Mouse (Mus musculus): ENCODE measurements at regions not wholly inside any gene's neighbourhood (a gene's known extent, or its start where the extent isn't known, plus 50 kb on each side); places are given as distances from the start of the nearest gene placed in this dataset.

DNA sequence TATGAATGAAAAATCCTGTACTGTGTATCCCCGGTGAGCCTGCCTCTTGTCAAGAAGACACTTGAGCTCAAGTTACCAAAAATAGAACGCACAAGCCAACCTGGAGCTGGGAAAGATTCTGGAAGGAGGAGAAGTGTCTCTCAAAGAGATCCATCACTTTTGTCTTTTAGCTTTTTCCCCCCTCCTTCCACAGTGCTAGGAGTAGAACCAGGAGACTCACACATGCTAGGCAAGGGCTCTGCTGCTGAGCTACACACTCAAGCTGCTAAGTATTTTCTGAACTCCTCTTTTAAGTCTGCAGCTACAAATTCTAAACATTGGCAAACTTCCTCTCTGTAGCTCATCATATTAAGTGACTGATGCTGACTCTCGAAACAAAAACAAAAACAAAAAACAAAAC is 176.2 kb upstream of the Atp5g3 start:
- WGBS, result 79% methylated on average over 3 of the region's 3 CpGs
- TF ChIP-seq CTCF (IDR thresholded peaks at IDR 0.05; ENCODE audit: control insufficient read depth, insufficient read depth, low read length) (no peak), POLR2A (IDR thresholded peaks at IDR 0.05; ENCODE audit: borderline replicate concordance, control insufficient read depth, low read depth, low read length) (no peak)
- H3K4me3 ChIP-seq (replicated peaks; ENCODE audit: control insufficient read depth, low read depth, low read length), result no peak overlapping the region
- no peak overlapping the region for H3K27ac ChIP-seq (ENCODE audit: control insufficient read depth, insufficient read depth, low read depth, low read length, poor library complexity)
- H3K4me1 ChIP-seq (ENCODE audit: control insufficient read depth, insufficient read depth, low read length), result no peaks in the 10 kb centered on the region

DNA sequence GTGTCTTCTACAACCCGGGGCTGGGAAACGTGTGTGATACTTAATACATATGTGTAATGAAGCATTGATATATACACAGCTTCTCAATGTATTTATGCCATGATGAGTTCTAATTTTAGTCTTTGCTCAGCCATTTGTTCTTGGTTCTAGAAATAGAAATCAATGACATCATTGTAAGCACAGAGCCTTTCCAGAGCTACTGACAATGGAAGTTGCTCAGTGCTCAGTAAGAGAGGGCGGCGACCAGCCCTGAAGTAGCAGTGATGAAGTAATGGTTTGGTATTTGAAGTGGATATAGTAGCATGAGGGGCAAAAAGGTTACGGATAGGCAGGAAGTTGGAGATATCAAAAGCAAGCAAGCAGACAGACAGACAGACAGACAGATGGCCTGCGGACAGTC is 173.8 kb upstream of the Atp5g3 start:
- 82% methylated on average over 6 of the region's 6 CpGs for WGBS
- no peak overlapping the region for H3K27ac ChIP-seq (ENCODE audit: control insufficient read depth, insufficient read depth, low read depth, low read length, poor library complexity)
- H3K4me3 ChIP-seq (replicated peaks; ENCODE audit: control insufficient read depth, low read depth, low read length), result no peak overlapping the region
- no peaks in the 10 kb centered on the region for H3K4me1 ChIP-seq (ENCODE audit: control insufficient read depth, insufficient read depth, low read length)
- TF ChIP-seq POLR2A (IDR thresholded peaks at IDR 0.05; ENCODE audit: borderline replicate concordance, control insufficient read depth, low read depth, low read length), result no peak
- TF ChIP-seq CTCF (IDR thresholded peaks at IDR 0.05; ENCODE audit: control insufficient read depth, insufficient read depth, low read length), result no peak

DNA sequence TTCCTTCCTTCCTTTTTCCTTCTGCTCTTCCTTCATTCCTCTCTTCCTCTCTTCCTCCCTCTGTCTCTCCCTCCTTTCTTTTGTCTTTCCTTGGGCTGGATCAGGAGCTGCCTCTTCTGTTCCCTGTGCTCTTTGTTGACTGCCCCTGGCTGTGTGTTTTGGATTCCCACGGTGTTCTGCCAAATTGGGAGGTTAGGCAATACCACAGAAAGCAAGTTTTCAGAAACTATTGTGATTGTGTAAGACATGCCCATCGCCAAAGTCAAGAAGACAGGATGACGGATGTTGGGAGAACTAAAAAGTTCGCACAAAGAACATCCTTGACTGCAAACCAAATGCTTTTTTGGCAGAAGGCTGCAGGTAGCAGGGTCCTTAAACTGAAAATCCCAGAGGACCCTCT is 165.6 kb upstream of the Atp5g3 start:
- TF ChIP-seq CTCF (IDR thresholded peaks at IDR 0.05; ENCODE audit: control insufficient read depth, insufficient read depth, low read length), result no peak
- no peak for TF ChIP-seq POLR2A (IDR thresholded peaks at IDR 0.05; ENCODE audit: borderline replicate concordance, control insufficient read depth, low read depth, low read length)
- Histone ChIP-seq H3K4me1 (ENCODE audit: control insufficient read depth, insufficient read depth, low read length) (no peaks in the 10 kb centered on the region), H3K4me3 (replicated peaks; ENCODE audit: control insufficient read depth, low read depth, low read length) (no peak overlapping the region), H3K27ac (ENCODE audit: control insufficient read depth, insufficient read depth, low read depth, low read length, poor library complexity) (no peak overlapping the region)
- 69% methylated on average over 4 of the region's 4 CpGs for WGBS

DNA sequence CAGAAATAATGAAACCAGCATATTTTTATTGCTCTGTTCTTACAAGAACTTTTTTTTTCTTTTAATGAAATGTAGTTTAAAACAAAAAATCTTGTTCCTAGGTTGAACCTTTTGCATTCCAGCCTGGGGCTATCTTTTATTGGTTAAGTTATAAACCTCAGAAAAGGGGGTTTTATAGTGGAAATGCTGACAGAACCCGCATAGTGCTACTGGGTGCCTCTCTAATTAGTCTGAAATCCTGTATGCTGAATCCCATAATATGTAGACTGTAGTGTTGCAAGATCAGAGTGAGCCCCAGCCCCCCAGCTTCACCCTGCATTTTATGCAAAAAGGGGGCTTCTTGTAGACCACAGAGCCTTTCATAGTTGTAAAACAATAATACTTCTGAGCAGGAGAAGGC is 164.4 kb upstream of the Atp5g3 start:
- no peak overlapping the region for H3K4me3 ChIP-seq (replicated peaks; ENCODE audit: control insufficient read depth, low read depth, low read length)
- 80% methylated on average over 1 of the region's 1 CpGs for WGBS
- no peaks in the 10 kb centered on the region for H3K4me1 ChIP-seq (ENCODE audit: control insufficient read depth, insufficient read depth, low read length)
- no peak for TF ChIP-seq POLR2A (IDR thresholded peaks at IDR 0.05; ENCODE audit: borderline replicate concordance, control insufficient read depth, low read depth, low read length)
- no peak for TF ChIP-seq CTCF (IDR thresholded peaks at IDR 0.05; ENCODE audit: control insufficient read depth, insufficient read depth, low read length)
- H3K27ac ChIP-seq (ENCODE audit: control insufficient read depth, insufficient read depth, low read depth, low read length, poor library complexity), result no peak overlapping the region

DNA sequence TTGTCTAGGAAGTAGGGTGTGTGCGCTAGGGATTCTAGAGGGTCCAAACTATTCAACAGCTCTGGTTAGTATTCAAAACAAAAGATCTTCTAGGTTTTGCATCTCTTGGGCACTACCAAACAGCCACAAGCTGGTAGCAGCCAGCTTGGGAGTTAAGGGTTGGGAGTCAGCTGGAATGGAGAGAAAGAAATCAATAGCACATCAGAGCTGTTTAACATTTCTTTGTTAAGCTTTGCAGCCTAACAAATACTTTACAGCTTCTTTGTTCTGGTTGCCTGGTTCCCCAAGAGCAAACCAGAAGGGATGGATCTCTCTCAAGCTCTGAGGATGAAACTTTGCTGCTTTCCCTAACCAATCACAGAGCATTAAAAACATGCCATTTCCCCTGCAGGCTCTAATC is 162.3 kb upstream of the Atp5g3 start:
- TF ChIP-seq CTCF (IDR thresholded peaks at IDR 0.05; ENCODE audit: control insufficient read depth, insufficient read depth, low read length), result no peak
- TF ChIP-seq POLR2A (IDR thresholded peaks at IDR 0.05; ENCODE audit: borderline replicate concordance, control insufficient read depth, low read depth, low read length), result no peak
- 87% methylated on average over 1 of the region's 1 CpGs for WGBS
- H3K4me1 ChIP-seq (ENCODE audit: control insufficient read depth, insufficient read depth, low read length), result no peaks in the 10 kb centered on the region
- H3K27ac ChIP-seq (ENCODE audit: control insufficient read depth, insufficient read depth, low read depth, low read length, poor library complexity), result no peak overlapping the region
- no peak overlapping the region for H3K4me3 ChIP-seq (replicated peaks; ENCODE audit: control insufficient read depth, low read depth, low read length)

DNA sequence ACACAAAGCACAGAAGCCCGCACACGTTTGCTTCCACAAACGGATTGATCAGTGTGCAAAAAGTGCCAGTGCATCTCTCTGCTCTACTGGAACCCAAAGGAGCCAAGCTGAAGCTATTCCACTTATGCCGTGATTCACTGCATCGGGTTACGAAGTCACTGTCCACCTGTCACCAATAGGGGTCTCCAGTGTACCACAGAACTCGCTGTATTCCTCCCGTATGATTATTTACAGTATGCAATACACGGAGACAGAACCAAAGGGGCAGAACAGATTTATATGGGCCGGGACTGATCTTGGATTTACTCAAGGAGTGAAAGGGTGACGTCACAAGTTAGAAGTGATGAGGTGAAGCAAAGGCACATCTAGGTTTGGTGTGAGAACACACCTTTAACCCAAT is 155.5 kb upstream of the Atp5g3 start:
- 5% methylated on average over 11 of the region's 11 CpGs for WGBS
- TF ChIP-seq CTCF (IDR thresholded peaks at IDR 0.05; ENCODE audit: control insufficient read depth, insufficient read depth, low read length) (0 out of 2 replicates have a peak, but pooled peaks have one; percentile 23), POLR2A (IDR thresholded peaks at IDR 0.05; ENCODE audit: borderline replicate concordance, control insufficient read depth, low read depth, low read length) (no peak)
- Histone ChIP-seq H3K4me1 (ENCODE audit: control insufficient read depth, insufficient read depth, low read length) (no peaks in the 10 kb centered on the region), H3K4me3 (replicated peaks; ENCODE audit: control insufficient read depth, low read depth, low read length) (no peak overlapping the region), H3K27ac (ENCODE audit: control insufficient read depth, insufficient read depth, low read depth, low read length, poor library complexity) (no peak overlapping the region)

DNA sequence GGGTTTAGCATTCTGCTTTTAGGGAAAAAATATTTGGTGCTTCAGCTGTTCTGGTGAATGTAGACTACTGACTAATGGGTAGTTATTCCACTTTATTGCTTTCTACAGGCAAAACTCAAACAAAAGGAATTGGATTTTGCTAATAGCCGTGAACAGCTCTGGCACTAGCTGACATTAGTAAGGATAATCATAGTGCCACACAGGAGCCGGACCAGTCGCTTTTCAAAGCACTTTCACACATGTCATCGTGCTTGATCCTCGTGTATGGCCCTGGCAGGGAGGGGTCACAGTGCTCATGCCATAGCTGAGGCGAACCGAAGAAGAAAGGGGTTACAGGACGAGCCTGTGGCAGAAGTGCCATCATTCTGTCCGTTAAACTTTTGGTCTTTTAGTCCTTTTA is 153.2 kb upstream of the Atp5g3 start:
- 71% methylated on average over 9 of the region's 9 CpGs for WGBS
- TF ChIP-seq CTCF (IDR thresholded peaks at IDR 0.05; ENCODE audit: control insufficient read depth, insufficient read depth, low read length), result no peak
- TF ChIP-seq POLR2A (IDR thresholded peaks at IDR 0.05; ENCODE audit: borderline replicate concordance, control insufficient read depth, low read depth, low read length), result no peak

DNA sequence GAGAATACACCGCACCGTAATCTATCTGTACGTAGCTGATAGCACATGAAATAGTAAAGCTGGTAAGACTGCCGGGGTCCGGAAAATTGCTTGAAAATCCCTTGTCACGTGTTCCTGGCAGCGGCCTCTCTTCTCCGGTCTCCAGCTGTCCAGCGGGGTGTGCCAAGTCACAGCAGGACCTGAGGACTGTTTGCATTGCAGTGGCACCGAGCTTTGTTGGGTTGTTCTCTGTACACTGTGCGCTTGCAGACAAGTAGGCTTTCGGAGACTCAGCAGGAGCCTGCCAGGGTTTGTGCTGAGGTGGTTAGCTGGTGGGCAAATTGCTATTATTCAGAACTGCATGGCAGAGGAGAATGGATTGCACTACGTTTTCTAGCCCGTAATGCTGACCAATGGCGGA is 152.7 kb upstream of the Atp5g3 start:
- 84% methylated on average over 15 of the region's 15 CpGs for WGBS
- Histone ChIP-seq H3K27ac (ENCODE audit: control insufficient read depth, insufficient read depth, low read depth, low read length, poor library complexity) (no peak overlapping the region), H3K4me3 (replicated peaks; ENCODE audit: control insufficient read depth, low read depth, low read length) (no peak overlapping the region), H3K4me1 (ENCODE audit: control insufficient read depth, insufficient read depth, low read length) (no peaks in the 10 kb centered on the region)
- TF ChIP-seq CTCF (IDR thresholded peaks at IDR 0.05; ENCODE audit: control insufficient read depth, insufficient read depth, low read length), result no peak
- TF ChIP-seq POLR2A (IDR thresholded peaks at IDR 0.05; ENCODE audit: borderline replicate concordance, control insufficient read depth, low read depth, low read length), result no peak

More for the DNA sequence above, 153.2 kb upstream of the Atp5g3 start:
- Histone ChIP-seq H3K27ac (ENCODE audit: control insufficient read depth, insufficient read depth, low read depth, low read length, poor library complexity) (no peak overlapping the region), H3K4me1 (ENCODE audit: control insufficient read depth, insufficient read depth, low read length) (no peaks in the 10 kb centered on the region), H3K4me3 (replicated peaks; ENCODE audit: control insufficient read depth, low read depth, low read length) (no peak overlapping the region)

DNA sequence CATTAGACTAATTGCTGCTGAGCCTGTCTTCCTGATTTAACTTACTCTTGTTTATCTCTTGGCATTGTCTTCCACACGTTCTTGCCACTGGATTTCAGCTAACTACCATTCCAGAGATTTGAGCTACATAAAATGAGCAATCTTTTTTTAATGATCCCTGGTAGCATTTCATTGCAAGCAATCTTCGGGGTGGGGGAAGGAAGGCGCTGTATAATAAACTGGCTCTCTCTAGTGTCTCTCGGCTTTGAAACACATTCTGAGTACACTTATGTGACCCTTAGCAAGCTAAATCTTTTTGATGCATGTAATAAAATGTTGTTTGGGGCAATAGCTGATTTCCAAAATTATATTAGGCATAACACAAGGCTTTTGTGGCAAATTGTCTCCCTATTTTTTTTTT is 152.2 kb upstream of the Atp5g3 start:
- WGBS, result 77% methylated on average over 4 of the region's 4 CpGs
- TF ChIP-seq POLR2A (IDR thresholded peaks at IDR 0.05; ENCODE audit: borderline replicate concordance, control insufficient read depth, low read depth, low read length) (no peak), CTCF (IDR thresholded peaks at IDR 0.05; ENCODE audit: control insufficient read depth, insufficient read depth, low read length) (no peak)
- Histone ChIP-seq H3K4me1 (ENCODE audit: control insufficient read depth, insufficient read depth, low read length) (no peaks in the 10 kb centered on the region), H3K27ac (ENCODE audit: control insufficient read depth, insufficient read depth, low read depth, low read length, poor library complexity) (no peak overlapping the region), H3K4me3 (replicated peaks; ENCODE audit: control insufficient read depth, low read depth, low read length) (no peak overlapping the region)

Data from bone marrow, adult 2 months (tissue).